Mouse (Mus musculus) layer of hippocampus, adult 8-10 months (tissue): ENCODE measurements around the gene Wdr92. TPM values are rescaled to one million over a fixed set of nuclear protein-coding genes. Genes with fewer than 3 reads are reported as not detected.
"Not testable (repeated sequence)": the region's sequence is repeated elsewhere in the genome, so short reads cannot be mapped to it uniquely, and the experiment has no call there.

Source experiments
- DNase-seq, 2 experiments: peaks; one replicate each; pipeline ENCODE4 v3.0.0; 2022; ENCODE audit warnings: low spot score in 2 of 2
- total RNA-seq, 4 experiments: library from RNA; stranded (reverse); gene quantifications; 2 replicates each; pipeline ENCODE4 v1.2.4; 2022

Wdr92 gene
- total RNA-seq, 4 experiments from 2014 or later: 9.1 to 11.3 (median 11.0) TPM

DNA sequence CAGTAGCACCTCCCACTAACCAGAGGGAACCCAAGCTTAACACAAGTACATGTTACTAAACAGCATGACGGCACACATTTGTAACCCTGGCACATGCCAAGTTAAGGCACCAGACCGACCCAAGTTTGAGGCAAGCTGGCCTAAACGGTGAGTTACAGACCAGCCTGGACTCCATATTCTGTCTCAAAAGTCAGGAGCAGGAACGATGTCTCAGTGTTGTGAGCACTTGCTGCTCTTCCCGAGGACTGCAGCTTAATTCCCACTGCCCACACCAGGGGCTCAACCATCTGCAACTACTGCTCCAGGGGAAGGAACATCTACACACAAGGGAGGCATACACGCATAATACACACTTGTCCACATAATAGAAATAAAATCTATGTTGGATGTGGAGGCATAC, 20.6 kb downstream of the Wdr92 start:
- no peak for DNase-seq

GRCm38 (mm10) chr11:17211258-17212140, 29.6 kb downstream of the Wdr92 start, which contains the start of gene Pno1:
Gene Pno1, minus strand, starts transcription at chr11:17211568.
- peak; percentile 96 to 97 for DNase-seq

DNA sequence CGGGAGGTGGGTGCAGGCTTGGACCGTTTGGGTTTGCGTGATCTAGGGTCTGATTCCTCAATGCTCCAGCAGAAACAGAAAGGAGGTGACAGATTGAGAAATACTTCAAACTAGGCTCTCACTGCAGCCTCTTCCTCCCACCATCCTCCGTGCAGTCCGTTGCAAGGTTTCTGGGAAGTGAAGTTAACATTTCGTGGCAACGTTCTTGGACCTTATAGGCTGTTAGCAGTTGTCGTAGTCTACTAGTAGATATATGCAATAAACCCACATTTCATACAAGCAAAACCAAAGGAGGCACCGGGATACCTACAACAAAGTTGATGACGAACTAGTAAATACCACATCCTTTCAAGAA, 30.2 kb downstream of the Wdr92 start:
- no peak for DNase-seq

GRCm38 (mm10) chr11:17212903-17213509, 31.1 kb downstream of the Wdr92 start:
- no peak for DNase-seq

GRCm38 (mm10) chr11:17215475-17215874, 33.6 kb downstream of the Wdr92 start:
- no peak for DNase-seq

DNA sequence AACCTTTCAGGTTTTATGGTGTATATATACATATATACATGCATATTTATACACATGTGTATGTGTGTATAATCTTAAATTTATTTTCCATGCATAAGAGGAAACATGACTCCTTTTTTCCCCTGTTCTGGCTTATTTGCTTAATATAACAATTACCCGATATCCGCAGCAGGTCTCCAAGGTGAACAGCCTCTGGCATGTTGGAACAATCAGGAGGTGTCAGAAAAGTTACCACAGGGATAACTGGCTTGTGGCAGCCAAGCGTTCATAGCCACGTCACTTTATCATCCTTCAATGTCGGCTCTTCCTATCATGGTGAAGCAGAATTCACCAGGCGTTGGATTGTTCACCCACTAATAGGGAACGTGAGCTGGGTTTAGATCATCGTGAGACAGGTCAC, 39.2 kb downstream of the Wdr92 start:
- no peak for DNase-seq

- no peak for DNase-seq
These were observed 50.9 kb downstream of the Wdr92 start for GRCm38 (mm10) chr11:17232792-17233191.

DNA sequence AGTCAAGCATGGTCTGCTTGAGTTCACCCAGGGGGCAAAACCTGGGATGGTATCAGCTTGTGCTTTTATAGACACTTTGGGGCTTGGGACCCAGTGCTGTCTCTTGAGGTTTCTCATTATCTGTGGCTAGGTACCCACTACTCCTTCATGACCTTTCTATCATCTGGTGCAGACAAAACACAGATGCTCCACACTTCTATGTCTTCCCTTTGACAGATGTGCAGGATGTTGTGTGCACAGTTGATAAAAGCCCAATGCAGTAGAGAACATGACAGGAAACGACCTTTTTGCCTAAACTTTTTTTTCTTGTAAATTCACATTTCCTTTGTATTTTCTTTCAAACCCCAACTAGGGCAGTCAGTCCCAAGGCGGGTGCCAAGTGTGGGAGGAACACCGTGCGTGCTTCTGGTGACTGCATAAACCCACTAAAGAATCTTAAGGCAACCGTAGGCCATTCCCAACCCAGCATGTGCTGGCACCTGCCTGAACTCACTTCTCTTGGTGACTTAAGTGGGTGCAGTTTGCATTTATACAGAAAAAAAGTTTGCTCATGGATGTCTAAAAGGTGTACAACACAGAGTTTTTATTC, 54.6 kb downstream of the Wdr92 start:
- DNase-seq: no peak

DNA sequence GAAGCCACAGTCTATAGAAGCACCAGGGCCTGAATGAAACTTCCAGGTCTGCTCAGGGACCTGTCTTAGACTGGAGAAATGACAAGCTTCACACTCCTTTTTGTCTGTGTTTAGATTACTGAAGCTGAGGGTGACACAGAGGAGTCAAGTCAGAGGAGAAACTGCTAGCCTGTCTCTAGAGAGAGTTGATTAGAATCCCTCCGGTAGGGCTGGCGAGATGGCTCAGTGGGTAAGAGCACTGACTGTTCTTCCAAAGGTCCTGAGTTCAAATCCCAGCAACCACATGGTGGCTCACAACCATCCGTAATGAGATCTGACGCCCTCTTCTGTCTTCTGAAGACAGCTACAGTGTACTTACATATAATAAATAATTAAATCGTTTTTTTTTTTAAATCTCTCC, 56.7 kb downstream of the Wdr92 start:
- DNase-seq: not testable (repeated sequence)

DNA sequence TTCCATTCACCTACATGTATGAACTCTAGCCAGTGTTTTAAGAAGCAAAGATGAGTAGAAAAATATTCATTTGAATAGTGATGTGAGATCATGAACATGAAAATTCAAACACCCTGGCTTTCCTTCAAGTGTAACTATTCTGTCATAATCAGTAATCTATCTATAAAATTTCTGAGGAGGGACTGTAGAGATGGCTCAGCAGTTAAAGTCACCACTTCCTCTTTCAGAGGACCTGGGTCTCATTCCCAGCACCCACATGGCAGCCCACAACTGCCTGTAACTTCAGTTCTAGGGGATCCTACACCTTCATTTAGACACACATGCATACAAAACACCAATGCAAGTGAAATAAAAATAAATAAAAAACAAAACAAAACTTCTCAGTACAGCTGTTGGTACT, 66.8 kb downstream of the Wdr92 start:
- no peak for DNase-seq

GRCm38 (mm10) chr11:17256813-17257365, 75.0 kb downstream of the Wdr92 start:
- no peak for DNase-seq

DNA sequence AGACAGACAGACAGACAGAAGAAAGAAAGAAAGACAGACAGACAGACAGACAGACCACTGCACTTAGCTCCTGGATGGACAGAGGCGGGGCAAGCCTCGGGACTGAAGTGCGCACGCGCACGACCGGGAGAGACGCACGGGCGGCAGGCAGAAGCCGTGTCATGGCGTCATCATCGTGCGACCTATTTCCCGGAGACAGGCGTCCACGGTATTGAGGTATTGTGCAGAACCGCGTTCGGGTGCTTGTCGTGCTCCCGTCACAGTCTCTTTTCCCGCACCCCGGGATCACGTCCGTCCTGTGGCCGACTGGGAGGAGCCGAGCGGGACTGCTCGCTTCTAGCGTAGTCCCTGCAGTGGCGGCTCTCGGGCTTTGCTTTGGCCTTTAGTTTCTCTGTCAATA, 75.5 kb downstream of the Wdr92 start, which contains the start of gene C1d:
TSS of gene C1d (plus strand) at position 137 of the 400 bp plus-strand sequence.
- DNase-seq: peak; percentile 92 to 97

GRCm38 (mm10) chr11:17257861-17258260, 76.0 kb downstream of the Wdr92 start:
- peak in 1 of 2 experiments; percentile 12 for DNase-seq

GRCm38 (mm10) chr11:17267176-17267575, 85.3 kb downstream of the Wdr92 start:
- no peak for DNase-seq

- DNase-seq: no peak
These were observed 86.9 kb downstream of the Wdr92 start for GRCm38 (mm10) chr11:17268801-17269200.

DNA sequence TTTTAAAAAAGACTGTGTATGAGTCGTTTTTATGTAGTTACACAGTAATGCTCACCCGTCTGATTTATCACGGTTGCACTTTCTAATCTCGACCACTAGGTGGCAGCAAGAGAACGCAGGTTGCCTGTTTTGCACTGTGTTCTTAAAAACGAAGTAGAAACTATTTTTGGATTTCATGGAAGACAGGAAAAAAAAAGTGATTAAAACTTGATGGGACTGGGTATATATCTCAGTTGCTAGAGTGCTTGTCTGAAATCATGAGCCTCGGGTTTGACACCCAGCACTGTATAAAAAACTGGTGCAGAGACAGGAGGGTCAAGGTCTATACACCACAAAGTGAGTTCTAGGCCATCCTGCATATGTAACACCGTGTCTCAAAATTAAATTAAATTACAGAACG, 98.1 kb downstream of the Wdr92 start:
- peak in 1 of 2 experiments; percentile 17 for DNase-seq

Other genes starting within 250 kb of the Wdr92 start
- gene Fbxo48, start 230.7 kb upstream of the Wdr92 start, total RNA-seq: 1 to 10 TPM; 1.3 to 1.7 (median 1.3) TPM
- 100 to 1,000 TPM; 106 to 112 (median 111) TPM for gene Cnrip1, start 130.5 kb upstream of the Wdr92 start, total RNA-seq
- gene Plek, start 129.7 kb upstream of the Wdr92 start, total RNA-seq: 10 to 100 TPM in 2 of 4 experiments, 1 to 10 TPM in 2; 6.0 to 39.3 (median 21.0) TPM
- gene Ppp3r1, start 22.8 kb upstream of the Wdr92 start, total RNA-seq: 100 to 1,000 TPM; 685 to 865 (median 776) TPM
- 10 to 100 TPM; 24.8 to 29.4 (median 28.3) TPM for gene Pno1, start 29.5 kb downstream of the Wdr92 start, total RNA-seq
- 10 to 100 TPM; 43.7 to 50.3 (median 46.1) TPM for gene C1d, start 75.5 kb downstream of the Wdr92 start, total RNA-seq